Mouse (Mus musculus): ENCODE measurements around the gene G6pc3.
"Not testable (repeated sequence)": the region's sequence is repeated elsewhere in the genome, so short reads cannot be mapped to it uniquely, and the experiment has no call there.

Gene G6pc3

DNA sequence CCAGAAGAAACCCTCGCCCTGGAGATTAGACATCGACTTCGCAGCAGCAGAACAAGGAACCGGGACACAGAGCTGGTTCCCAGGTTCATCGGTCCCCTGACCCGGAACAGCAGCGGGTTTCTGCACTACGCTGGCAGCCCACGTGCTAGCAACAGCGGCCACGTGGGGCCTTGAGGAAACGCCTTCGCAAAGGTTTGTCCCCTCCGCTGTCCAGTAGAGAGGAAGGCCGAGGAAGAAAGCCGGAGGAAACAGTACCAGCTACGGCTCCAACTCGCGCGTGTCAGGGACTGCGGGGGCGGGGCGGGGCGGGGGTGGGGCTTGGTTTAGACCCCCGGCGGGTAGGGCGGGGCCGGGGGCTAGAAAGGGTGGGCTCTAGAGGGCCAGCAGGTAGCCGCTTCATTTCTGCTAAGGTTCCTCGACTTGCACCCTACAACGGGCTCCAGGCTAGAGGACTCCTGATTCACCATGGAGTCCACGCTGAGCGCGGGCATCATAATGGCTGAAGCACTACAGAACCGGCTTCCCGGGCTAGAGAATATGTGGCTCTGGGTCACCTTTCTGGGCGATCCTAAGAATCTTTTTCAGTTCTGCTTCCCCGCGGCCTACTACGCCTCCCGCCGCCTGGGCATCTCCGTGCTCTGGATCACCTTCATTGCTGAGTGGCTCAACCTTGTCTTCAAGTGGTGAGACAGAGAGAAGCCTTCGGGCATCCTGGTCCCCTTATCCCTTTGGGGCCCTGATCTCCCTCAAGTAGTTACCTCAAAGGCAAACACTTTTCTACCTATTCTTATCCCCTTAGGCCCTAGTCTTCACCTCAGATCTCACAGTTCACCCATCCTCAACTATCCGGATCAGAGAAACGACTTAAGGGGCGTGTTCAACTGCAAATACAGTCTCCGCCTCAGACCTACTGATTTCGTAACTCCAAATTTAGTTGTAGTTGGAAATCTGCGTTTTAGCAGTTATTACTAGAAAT, at the start of gene G6pc3:
Gene G6pc3 (plus strand): TSS at position 160 of the 976 bp plus-strand sequence.
- DNase-seq (ENCODE audit: low spot score in 2 of 2): peak; percentile 87 to 88

GRCm38 (mm10) chr11:102140508-102140907, 48.9 kb upstream of the G6pc3 start:
- DNase-seq (ENCODE audit: low spot score in 2 of 2): peak in 1 of 2 experiments; percentile 50

DNA sequence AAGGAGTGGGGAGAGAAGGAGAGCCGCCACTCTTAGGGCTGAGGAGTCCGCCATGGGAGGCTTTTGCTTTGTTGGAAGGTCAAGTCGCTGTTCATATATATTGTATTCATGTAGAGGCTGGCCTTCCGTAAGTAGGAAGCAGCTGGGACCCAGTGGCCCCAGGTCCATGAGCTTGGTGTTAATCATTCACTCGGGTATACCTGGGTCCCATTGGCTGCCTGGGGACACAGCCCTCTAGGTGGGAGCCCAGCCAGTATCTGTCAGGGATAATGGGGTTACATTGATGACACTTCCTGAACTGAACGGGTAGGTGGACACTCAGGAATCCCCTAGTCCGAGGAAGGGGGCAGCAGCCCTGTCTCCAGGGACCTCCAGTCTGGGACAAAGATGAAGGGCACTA, 47.1 kb upstream of the G6pc3 start:
- DNase-seq (ENCODE audit: low spot score in 2 of 2): no peak

DNA sequence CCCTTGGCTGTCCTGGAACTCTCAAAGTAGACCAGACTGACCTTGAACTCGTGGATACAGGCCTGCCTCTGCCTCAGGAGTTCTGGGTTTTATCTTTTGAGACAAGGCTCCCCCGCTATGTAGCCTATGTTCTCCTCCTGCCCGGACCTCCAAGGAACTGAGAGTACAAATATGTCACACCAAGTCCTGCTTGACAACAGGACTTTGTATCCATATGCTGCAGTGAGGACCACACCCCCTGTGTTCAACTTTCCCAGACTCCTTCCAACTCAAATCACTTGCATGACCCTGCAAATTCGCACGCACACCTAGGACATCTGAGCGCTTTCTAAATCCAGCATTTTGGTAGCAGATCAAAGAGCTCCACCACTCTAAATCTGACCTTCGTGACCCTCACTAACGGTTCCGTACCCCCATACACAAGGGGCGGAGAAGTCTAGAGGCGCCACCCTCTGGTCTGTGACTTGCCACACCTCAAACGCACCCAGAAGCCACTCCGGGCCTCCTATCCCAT, 44.4 kb upstream of the G6pc3 start:
- DNase-seq (ENCODE audit: low spot score in 2 of 2): no peak

- no peak for DNase-seq (ENCODE audit: low spot score in 2 of 2)
Observed at GRCm38 (mm10) chr11:102145471-102146001, 43.9 kb upstream of the G6pc3 start, which contains the start of gene Nags. Gene Nags, plus strand, starts transcription at chr11:102145513.

- no peak for DNase-seq (ENCODE audit: low spot score in 2 of 2)
Observed at GRCm38 (mm10) chr11:102146005-102146404, 43.4 kb upstream of the G6pc3 start.

- DNase-seq (ENCODE audit: low spot score in 2 of 2): no peak
Observed at GRCm38 (mm10) chr11:102146531-102146930, 42.9 kb upstream of the G6pc3 start.

DNA sequence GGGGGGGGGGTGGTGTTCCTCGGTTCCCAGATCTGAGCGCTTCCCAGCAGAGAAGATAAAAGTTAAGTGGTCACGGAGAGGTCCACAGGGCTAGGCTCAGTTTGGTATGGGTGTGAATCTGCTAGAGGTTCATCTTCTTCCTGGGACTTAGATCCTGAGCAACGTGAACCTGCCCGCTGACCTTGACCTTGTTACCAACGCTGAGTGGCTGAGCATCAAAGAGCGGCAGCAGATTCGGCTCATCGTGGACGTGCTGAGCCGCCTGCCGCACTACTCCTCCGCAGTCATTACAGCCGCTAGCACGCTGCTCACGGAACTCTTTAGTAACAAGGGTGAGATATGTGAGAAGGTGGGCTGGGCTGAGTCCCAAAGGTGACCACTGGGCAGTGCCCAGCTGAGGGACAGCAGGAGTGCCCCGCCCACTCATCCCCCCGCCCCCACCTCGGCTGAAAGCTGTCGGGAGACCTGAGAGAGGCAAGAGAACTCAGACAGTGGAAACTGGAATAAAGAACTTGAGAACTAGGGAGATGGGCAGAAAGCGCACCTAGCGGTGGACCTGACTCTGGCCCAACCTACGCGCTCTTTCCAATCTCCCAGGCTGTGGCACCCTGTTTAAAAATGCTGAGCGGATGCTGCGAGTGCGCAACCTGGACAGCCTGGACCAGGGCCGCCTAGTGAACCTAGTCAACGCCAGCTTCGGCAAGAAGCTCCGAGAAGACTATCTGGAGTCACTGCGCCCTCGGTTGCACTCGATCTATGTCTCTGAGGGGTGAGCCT, 42.0 kb upstream of the G6pc3 start:
- no peak for DNase-seq (ENCODE audit: low spot score in 2 of 2)

GRCm38 (mm10) chr11:102156039-102156785, 33.2 kb upstream of the G6pc3 start, which contains the start of gene Tmem101:
Gene Tmem101, minus strand, starts transcription at chr11:102156404.
- peak; percentile 87 to 88 for DNase-seq (ENCODE audit: low spot score in 2 of 2)

- no peak for DNase-seq (ENCODE audit: low spot score in 2 of 2)
Observed at GRCm38 (mm10) chr11:102156786-102157089, 32.7 kb upstream of the G6pc3 start.

- DNase-seq (ENCODE audit: low spot score in 2 of 2): not testable (repeated sequence)
Observed at GRCm38 (mm10) chr11:102158024-102158423, 31.4 kb upstream of the G6pc3 start.

GRCm38 (mm10) chr11:102159781-102160180, 29.6 kb upstream of the G6pc3 start:
- DNase-seq (ENCODE audit: low spot score in 2 of 2): no peak

DNA sequence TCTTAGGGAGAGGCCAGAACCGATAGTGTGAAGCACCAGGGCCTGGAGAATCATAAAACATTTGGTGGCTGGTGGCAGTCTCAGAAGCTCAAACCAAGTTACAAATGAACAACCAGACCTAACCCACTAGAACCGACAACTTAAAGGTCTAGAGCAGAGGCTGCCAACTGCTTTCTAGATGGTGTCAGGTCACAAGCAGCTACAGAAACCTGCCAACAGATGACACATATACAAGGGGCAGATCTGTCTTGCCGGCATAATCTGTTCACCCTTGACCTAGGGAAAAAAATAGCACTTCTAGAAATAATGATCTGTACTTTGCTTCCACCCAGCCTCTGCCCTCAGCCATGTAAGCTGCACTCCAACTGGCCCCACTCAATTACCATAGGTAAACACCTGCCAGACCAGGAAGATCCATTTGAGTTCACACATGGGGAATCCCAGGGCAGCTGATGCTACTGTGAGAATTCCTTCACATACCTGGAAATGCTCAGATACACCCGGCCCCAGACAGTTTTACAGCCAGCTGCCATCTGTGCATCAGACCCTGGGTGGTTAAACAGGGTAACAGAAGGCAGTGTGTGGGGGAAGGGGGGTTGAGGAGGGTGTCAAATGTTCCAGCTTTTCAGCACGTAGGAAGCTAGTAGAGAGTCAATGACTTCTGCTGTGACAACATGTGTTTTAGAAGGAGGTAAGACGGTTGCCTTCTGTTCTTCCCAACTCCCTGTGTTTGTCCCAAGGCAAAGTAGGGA, 23.3 kb upstream of the G6pc3 start:
- DNase-seq (ENCODE audit: low spot score in 2 of 2): peak in 1 of 2 experiments; percentile 44

DNA sequence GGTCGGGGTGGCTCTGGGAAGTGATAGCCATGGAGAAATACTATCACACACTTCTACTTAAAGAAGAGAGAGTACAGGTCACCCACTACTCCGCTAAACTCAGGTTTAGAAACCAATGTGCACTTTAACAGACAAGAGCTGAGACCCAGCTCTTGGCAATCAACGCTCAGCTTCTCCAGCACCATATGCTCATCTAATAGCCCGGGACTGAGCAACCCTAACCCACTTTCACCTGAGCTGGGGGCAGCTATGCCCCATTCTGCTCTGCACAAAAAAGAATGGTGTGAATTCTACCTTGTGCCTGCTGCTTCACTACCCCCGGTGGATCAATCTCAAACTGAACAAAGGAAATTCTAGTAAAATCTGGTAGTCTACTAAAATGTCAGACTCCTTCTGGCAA, 21.9 kb upstream of the G6pc3 start:
- DNase-seq (ENCODE audit: low spot score in 2 of 2): no peak

- no peak for DNase-seq (ENCODE audit: low spot score in 2 of 2)
Observed at GRCm38 (mm10) chr11:102168689-102169088, 20.7 kb upstream of the G6pc3 start.

GRCm38 (mm10) chr11:102179836-102180235, 9.6 kb upstream of the G6pc3 start:
- DNase-seq (ENCODE audit: low spot score in 2 of 2): no peak

- no peak for DNase-seq (ENCODE audit: low spot score in 2 of 2)
Observed at GRCm38 (mm10) chr11:102184253-102184645, 5.2 kb upstream of the G6pc3 start.

GRCm38 (mm10) chr11:102184646-102185495, 4.5 kb upstream of the G6pc3 start, which contains the start of gene Lsm12:
Gene Lsm12, minus strand, starts transcription at chr11:102185296.
- peak; percentile 85 to 92 for DNase-seq (ENCODE audit: low spot score in 2 of 2)

- no peak for DNase-seq (ENCODE audit: low spot score in 2 of 2)
Observed at GRCm38 (mm10) chr11:102185677-102186076, 3.7 kb upstream of the G6pc3 start.

GRCm38 (mm10) chr11:102186235-102186634, 3.2 kb upstream of the G6pc3 start:
- no peak for DNase-seq (ENCODE audit: low spot score in 2 of 2)
